In the genomic region with DNA sequence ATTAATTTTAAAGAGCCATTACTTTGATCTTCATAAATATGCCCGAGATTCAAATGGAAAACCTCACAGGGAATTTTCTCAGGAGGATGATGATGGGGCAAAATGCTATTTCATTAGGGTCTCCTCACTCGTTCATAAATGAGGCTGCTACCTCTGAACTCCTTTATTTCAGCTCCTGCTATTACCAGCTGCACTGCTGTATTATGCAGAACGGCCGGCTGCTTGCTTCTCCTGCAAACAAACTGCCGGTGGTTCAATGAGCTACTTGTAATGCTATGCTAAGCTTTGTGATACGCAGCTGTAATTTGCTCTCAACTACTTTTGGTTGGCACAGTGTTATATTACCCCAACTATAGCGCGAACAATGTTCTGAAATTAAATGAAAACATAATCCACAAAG, we compare ENCODE assay signal across 15 mouse cellular contexts.
A peak's percentile ranks its signal among the peaks of the same experiment; 100 is the strongest.
DNase-seq lines count a peak whose midpoint lies in the region; ATAC-seq and TF ChIP-seq lines count a peak whose summit lies in the region.
"Had no signal": no experiment of that assay in that cellular context is flagged by ENCODE, and none has a peak within 500 bp of the region (broad histone marks: within the 10 kb centered on the region; RNA-seq: fewer than 3 reads in every experiment).

No protein-coding gene starts in this region.

- 58% methylated on average over 8 of the region's 8 CpGs for WGBS in midbrain, embryonic 11.5 days
- 66% methylated on average over 8 of the region's 8 CpGs for WGBS in midbrain, embryonic 10.5 days
- WGBS in forebrain, embryonic 11.5 days, result 22% methylated on average over 8 of the region's 8 CpGs
- 36% methylated on average over 8 of the region's 8 CpGs for WGBS in hindbrain, embryonic 16.5 days
- WGBS in neural tube, embryonic 15.5 days, result 22% methylated on average over 8 of the region's 8 CpGs

- H3K4me2 ChIP-seq in midbrain, embryonic 11.5 days, result no peak overlapping the region
- H3K4me2 ChIP-seq in forebrain, embryonic 11.5 days (ENCODE audit: low read depth, low read length, severe bottlenecking), result no peak overlapping the region
- H3K4me2 ChIP-seq in hindbrain, embryonic 16.5 days (ENCODE audit: low read length), result peak overlapping the region; percentile 9; the same call in 1 of the 2 replicates
- H3K4me2 ChIP-seq in neural tube, embryonic 15.5 days, result peak overlapping the region; percentile 17; the same call in 1 of the 2 replicates
- H3K4me2 ChIP-seq: embryonic facial prominence, embryonic 15.5 days; heart, embryonic 11.5 days; limb, embryonic 12.5 days had no signal

- peak; percentile 81 for DNase-seq in midbrain, embryonic 11.5 days (ENCODE audit: low spot score, missing footprints)
- no peak for DNase-seq in midbrain, embryonic 10.5 days (ENCODE audit: low spot score)
- DNase-seq in forebrain, embryonic 11.5 days (ENCODE audit: low spot score), result peak; percentile 70
- no peak for DNase-seq in gastrocnemius, adult 2 months
- no peak for DNase-seq in cerebellum, postnatal 25 days
- DNase-seq: cerebellum, adult 8-10 months; kidney, postnatal 10 days; liver, postnatal 0 days; right cerebral cortex, adult 18-20 months had no signal

- no peak overlapping the region for H3K4me3 ChIP-seq in midbrain, embryonic 11.5 days (ENCODE audit: low read depth, low read length)
- no peak overlapping the region for H3K4me3 ChIP-seq in midbrain, embryonic 10.5 days
- no peak overlapping the region for H3K4me3 ChIP-seq in forebrain, embryonic 11.5 days (ENCODE audit: low read depth, low read length)
- H3K4me3 ChIP-seq in hindbrain, embryonic 16.5 days (ENCODE audit: low read length), result no peak overlapping the region
- no peak overlapping the region for H3K4me3 ChIP-seq in neural tube, embryonic 15.5 days (replicated peaks)
- H3K4me3 ChIP-seq in gastrocnemius, adult 2 months, result no peak overlapping the region
- H3K4me3 ChIP-seq: embryonic facial prominence, embryonic 15.5 days; limb, embryonic 12.5 days had no signal

- no peak for TF ChIP-seq CTCF in gastrocnemius, adult 2 months (IDR thresholded peaks at IDR 0.05)

- no peaks in the 10 kb centered on the region for H3K36me3 ChIP-seq in midbrain, embryonic 11.5 days (ENCODE audit: control insufficient read depth, insufficient read depth, low read length)
- no peaks in the 10 kb centered on the region for H3K36me3 ChIP-seq in midbrain, embryonic 10.5 days
- H3K36me3 ChIP-seq in forebrain, embryonic 11.5 days (ENCODE audit: control insufficient read depth, insufficient read depth, low read length), result no peaks in the 10 kb centered on the region
- no peaks in the 10 kb centered on the region for H3K36me3 ChIP-seq in hindbrain, embryonic 16.5 days (ENCODE audit: control insufficient read depth, insufficient read depth, low read length)
- no peaks in the 10 kb centered on the region for H3K36me3 ChIP-seq in neural tube, embryonic 15.5 days
- H3K36me3 ChIP-seq: embryonic facial prominence, embryonic 15.5 days; G1E; limb, embryonic 12.5 days had no signal

- no peak overlapping the region for H3K9ac ChIP-seq in midbrain, embryonic 11.5 days (ENCODE audit: low read length)
- H3K9ac ChIP-seq in forebrain, embryonic 11.5 days (ENCODE audit: low read length), result no peak overlapping the region
- no peak overlapping the region for H3K9ac ChIP-seq in hindbrain, embryonic 16.5 days (ENCODE audit: low read depth, low read length)
- 0 out of 2 replicates have a peak overlapping the region, but pooled peaks have one; percentile 14 for H3K9ac ChIP-seq in neural tube, embryonic 15.5 days (replicated peaks)
- H3K9ac ChIP-seq: embryonic facial prominence, embryonic 15.5 days; limb, embryonic 12.5 days; liver, postnatal 0 days had no signal

- peak; percentile 84 for ATAC-seq in midbrain, embryonic 11.5 days (ENCODE audit: low FRiP score)
- peak; percentile 85 for ATAC-seq in forebrain, embryonic 11.5 days (replicated peaks; ENCODE audit: low FRiP score)
- no peak for ATAC-seq in hindbrain, embryonic 16.5 days
- peak; percentile 47; the same call in 1 of the 2 replicates for ATAC-seq in neural tube, embryonic 15.5 days (ENCODE audit: low FRiP score)
- ATAC-seq: liver, postnatal 0 days had no signal

- H3K4me1 ChIP-seq in midbrain, embryonic 11.5 days (ENCODE audit: control insufficient read depth, insufficient read depth, low read length), result no peaks in the 10 kb centered on the region
- H3K4me1 ChIP-seq in midbrain, embryonic 10.5 days, result peaks cover 9% of the 10 kb centered on the region
- H3K4me1 ChIP-seq in forebrain, embryonic 11.5 days (replicated peaks; ENCODE audit: control insufficient read depth, insufficient read depth, low read length), result peaks cover 4% of the 10 kb centered on the region; the same call in 1 of the 2 replicates
- H3K4me1 ChIP-seq in hindbrain, embryonic 16.5 days (ENCODE audit: control insufficient read depth, insufficient read depth, low read depth, low read length), result no peaks in the 10 kb centered on the region
- H3K4me1 ChIP-seq in neural tube, embryonic 15.5 days, result peaks cover 9% of the 10 kb centered on the region
- H3K4me1 ChIP-seq: limb, embryonic 12.5 days had no signal

- intact Hi-C loops in gastrocnemius, adult 2 months (cut with DNase I), result no loop called here

- H3K27ac ChIP-seq in midbrain, embryonic 11.5 days (ENCODE audit: low read depth, low read length), result 0 out of 2 replicates have a peak overlapping the region, but pooled peaks have one; percentile 5
- no peak overlapping the region for H3K27ac ChIP-seq in midbrain, embryonic 10.5 days (replicated peaks)
- no peak overlapping the region; the same call in 1 of the 2 replicates for H3K27ac ChIP-seq in forebrain, embryonic 11.5 days (ENCODE audit: low read depth, low read length)
- no peak overlapping the region for H3K27ac ChIP-seq in hindbrain, embryonic 16.5 days (ENCODE audit: low read depth, low read length)
- H3K27ac ChIP-seq in neural tube, embryonic 15.5 days (replicated peaks), result peak overlapping the region; percentile 42; the same call in 1 of the 2 replicates
- no peak overlapping the region for H3K27ac ChIP-seq in gastrocnemius, adult 2 months
- H3K27ac ChIP-seq: embryonic facial prominence, embryonic 15.5 days; limb, embryonic 12.5 days had no signal

- no peaks in the 10 kb centered on the region for H3K9me3 ChIP-seq in midbrain, embryonic 11.5 days (ENCODE audit: control insufficient read depth, low read length)
- no peaks in the 10 kb centered on the region for H3K9me3 ChIP-seq in midbrain, embryonic 10.5 days (replicated peaks)
- no peaks in the 10 kb centered on the region for H3K9me3 ChIP-seq in forebrain, embryonic 11.5 days (ENCODE audit: control insufficient read depth, low read length)
- H3K9me3 ChIP-seq in hindbrain, embryonic 16.5 days (ENCODE audit: control insufficient read depth, low read length), result no peaks in the 10 kb centered on the region
- H3K9me3 ChIP-seq in neural tube, embryonic 15.5 days (replicated peaks), result no peaks in the 10 kb centered on the region
- H3K9me3 ChIP-seq: embryonic facial prominence, embryonic 15.5 days; G1E; limb, embryonic 12.5 days had no signal

- no peaks in the 10 kb centered on the region for H3K27me3 ChIP-seq in midbrain, embryonic 11.5 days (ENCODE audit: control insufficient read depth, insufficient read depth, low read length)
- H3K27me3 ChIP-seq in midbrain, embryonic 10.5 days (ENCODE audit: low read depth, poor library complexity, severe bottlenecking), result no peaks in the 10 kb centered on the region
- H3K27me3 ChIP-seq in forebrain, embryonic 11.5 days (ENCODE audit: control insufficient read depth, insufficient read depth, low read length), result no peaks in the 10 kb centered on the region
- H3K27me3 ChIP-seq in hindbrain, embryonic 16.5 days (replicated peaks; ENCODE audit: control insufficient read depth, insufficient read depth, low read length), result no peaks in the 10 kb centered on the region
- H3K27me3 ChIP-seq in neural tube, embryonic 15.5 days (replicated peaks), result no peaks in the 10 kb centered on the region
- H3K27me3 ChIP-seq: limb, embryonic 12.5 days had no signal

Comparison
In these comparisons a context has a peak if more than half of its experiments do, and no peak if none do; other contexts are left out.
1. DNase-seq: peak in midbrain, embryonic 11.5 days (single experiment) and forebrain, embryonic 11.5 days (single experiment); none in midbrain, embryonic 10.5 days (single experiment), gastrocnemius, adult 2 months (single experiment) and cerebellum, postnatal 25 days (0 of 2).
2. H3K27ac ChIP-seq: peak in midbrain, embryonic 11.5 days (single experiment) and neural tube, embryonic 15.5 days (single experiment); none in midbrain, embryonic 10.5 days (single experiment), forebrain, embryonic 11.5 days (single experiment), hindbrain, embryonic 16.5 days (single experiment) and gastrocnemius, adult 2 months (single experiment).
3. H3K4me2 ChIP-seq: peak in hindbrain, embryonic 16.5 days (single experiment) and neural tube, embryonic 15.5 days (single experiment); none in midbrain, embryonic 11.5 days (single experiment) and forebrain, embryonic 11.5 days (single experiment).